Mouse (Mus musculus) bone marrow, adult 2 months (tissue): Measurements from ENCODE around the gene Fbxl5.

Experiments
- CTCF ChIP-seq: fragments of 200-500 bp; IDR thresholded peaks from 2 replicates; pipeline ENCODE4 v1.5.1; 2011; ENCODE audit warnings: low read length, control low read depth; ENCODE audit not compliant: control insufficient read depth, insufficient read depth
- POLR2A ChIP-seq: fragments of 200-500 bp; IDR thresholded peaks from 2 replicates; pipeline ENCODE4 v1.6.1; 2011; ENCODE audit warnings: low read depth, mild to moderate bottlenecking, control low read depth, low read length, borderline replicate concordance; ENCODE audit not compliant: control insufficient read depth

DNA sequence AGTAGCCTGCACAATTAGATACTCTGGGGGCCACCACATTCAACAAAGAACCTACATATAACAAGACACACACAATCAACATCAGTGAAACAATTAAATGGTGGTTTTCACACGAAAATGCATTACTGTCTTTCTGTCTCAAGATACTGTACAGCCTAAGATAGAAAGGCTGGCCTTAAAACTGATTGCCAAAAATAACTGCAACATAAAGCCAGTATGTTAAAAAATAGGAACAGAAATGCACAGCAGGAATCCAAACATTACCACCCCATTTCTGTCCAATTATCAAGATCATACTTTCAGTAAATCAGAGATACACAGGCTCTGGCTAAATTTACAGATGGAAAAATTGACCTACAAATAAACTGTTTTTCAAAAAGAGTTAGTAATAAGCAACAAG lies 44.4 kb downstream of the Fbxl5 start:
- TF ChIP-seq CTCF (no peak), POLR2A (no peak)
